Mouse (Mus musculus) layer of hippocampus, adult 9-11 months (tissue): Measurements from ENCODE around the gene Acadm.

Experiments used
- DNase-seq: peaks from one replicate; pipeline ENCODE4 v3.0.0; 2022

Acadm gene

DNA sequence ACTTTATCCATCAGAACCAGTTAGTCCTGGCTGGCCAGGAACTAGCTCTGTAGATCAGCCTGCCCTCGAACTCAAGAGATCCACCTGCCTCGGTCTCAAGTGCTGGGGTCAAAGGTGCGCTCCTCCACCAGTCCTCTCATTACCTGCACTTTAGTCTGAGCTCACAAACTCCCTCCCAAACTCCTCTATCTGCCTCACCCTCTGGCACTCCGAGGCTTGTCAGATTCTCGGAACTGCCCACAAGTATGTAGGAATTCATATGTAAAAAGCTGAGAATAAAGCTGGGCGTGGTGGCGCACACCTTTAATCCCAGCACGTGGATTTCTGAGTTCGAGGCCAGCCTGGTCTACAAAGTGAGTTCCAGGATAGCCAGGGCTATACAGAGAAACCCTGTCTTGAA is 3.9 kb downstream of the Acadm start:
- DNase-seq, result no peak

DNA sequence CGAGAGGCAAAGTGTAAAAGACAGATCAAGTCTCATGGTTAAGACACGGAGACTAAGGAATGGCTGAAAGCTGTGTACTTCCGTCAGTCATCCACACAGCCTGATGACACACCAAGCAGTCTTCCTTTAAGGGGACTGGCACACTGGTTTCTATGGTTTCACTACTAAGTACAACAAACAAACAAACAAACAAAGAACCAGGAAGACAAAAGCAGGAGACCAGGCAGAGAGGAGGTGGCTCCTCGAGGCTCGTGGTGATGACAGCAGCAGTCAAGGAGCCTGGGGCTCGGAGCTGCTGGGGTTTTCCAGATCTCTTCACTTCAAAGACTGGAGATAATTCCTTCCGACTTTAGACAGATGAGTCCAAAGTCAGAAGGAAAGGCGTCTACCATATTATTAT is 4.4 kb downstream of the Acadm start:
- no peak for DNase-seq

DNA sequence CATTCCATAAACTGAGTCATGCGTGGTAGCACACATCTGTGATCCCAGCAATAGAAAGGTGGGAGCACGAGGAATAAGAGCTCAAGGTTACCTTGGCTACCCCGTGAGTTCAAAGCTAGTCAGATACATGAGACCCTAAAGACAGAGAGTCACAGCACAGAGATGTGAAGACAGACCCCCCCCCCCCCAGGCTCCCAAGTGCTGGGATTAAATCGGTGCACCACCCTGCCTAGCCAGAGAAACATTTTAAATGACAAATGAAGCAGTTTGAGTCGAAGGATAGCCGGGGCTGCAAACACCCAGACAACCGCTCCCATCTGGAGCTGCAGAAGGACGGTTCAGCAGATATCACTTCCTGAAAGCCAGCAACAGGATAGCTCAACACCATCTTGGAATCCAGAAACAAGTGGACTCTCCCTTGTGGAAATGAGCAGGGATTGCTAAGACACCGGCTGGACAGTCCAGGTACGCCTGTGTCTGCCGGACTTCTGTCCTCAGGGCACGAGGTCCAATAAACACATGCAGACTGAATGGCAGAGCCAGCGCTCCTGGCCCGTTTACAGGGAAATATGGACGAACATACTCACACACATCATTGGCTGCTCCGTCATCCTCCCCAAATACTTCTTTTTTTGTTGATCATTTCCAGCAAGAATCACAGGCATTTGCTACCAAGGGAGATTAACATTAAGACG is 7.2 kb downstream of the Acadm start:
- no peak for DNase-seq

DNA sequence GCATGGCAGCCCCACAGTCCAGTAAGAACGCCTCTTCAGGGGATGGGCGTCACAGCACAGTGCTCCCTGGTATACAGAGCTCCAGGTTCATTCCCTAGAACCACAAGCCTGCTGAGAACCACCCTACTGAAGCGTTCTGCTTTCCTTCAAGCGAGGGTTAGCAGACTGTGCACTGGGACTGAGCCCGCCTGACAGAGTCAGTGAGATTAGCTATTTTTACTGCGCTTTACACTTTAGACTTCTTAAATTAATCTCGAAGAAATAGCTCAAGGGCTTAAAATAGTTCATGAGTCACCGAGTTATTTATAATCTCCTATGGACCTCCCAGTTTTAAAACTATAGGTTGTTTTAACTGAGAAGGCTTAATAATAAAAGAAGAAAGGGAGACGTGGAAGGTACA is 8.6 kb downstream of the Acadm start:
- DNase-seq, result no peak

GRCm38 (mm10) chr3:153932461-153932860 is 12.0 kb downstream of the Acadm start:
- DNase-seq, result no peak

DNA sequence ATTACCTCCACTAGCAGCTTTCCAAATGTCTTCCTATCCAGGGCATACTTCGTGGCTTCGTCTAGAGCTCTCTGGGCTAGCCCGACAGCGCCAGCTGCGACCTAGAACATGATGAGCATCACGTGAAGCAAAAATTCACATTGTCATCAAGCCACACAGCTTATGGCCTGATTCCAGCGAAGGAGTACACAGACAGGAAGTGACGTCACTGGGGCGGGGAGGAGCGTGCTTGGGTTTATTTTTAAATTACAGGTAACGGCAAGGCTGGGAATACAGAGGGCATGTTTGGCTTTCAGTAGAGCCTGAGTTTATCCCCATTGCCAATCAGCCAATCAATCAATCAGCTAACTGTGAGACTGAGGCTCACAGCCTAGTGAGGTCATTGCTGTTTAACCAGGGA is 14.9 kb downstream of the Acadm start:
- DNase-seq, result no peak

GRCm38 (mm10) chr3:153926333-153926732 is 18.1 kb downstream of the Acadm start:
- DNase-seq, result no peak

DNA sequence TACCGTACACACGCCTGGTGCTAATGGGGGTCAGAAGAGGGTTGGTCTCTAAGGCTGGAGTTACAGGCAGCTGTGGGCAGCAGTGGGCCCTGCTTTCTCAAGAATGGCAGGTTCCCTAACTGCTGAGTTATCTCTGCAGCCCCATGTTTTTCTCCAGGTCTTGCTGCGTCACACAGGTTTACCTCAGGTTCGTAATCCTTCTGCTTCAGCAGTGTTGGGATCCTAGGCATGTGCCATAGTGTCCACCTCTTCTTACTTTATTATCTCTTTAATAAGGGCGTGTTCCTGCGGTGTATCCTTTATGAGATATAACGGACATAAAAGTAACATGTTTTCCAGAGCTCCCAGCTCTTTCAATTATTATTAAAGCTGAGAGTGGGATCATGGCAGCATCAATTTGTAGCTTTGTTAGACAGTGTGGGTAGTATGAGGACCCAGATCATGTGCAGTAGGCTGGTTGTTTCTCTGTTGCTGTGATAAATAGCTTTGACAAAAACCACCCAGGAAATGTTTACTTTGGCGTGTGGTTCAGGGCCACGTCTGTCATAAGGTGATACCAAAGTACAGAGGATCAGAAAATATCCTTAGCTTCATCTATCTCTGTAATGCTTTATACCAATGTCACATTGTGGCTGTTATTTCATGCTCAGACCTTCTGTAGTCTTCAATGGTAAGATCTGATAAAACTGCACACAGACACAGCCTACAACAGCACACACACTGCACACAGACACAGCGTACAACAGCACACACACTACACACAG is 23.1 kb downstream of the Acadm start:
- DNase-seq, result no peak

DNA sequence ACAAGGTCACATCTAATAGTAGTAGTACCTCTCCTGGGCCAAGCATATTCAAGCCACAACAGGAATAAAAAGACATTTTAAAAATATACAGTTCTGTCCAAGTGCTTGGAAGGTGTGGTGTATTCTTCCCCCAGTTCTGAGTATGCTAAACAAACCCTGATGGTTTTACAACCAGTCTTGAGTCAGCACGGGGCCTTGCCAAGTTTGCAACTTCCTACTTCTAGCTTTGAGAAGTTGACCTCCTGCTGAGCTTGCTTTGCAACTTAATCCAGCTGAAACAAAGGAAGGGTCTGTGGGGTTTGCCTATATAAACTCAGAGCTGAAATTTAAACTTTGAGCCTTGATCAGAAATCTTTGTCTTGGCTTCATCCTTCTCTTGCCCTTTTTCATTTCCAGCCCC is 27.2 kb downstream of the Acadm start:
- no peak for DNase-seq

DNA sequence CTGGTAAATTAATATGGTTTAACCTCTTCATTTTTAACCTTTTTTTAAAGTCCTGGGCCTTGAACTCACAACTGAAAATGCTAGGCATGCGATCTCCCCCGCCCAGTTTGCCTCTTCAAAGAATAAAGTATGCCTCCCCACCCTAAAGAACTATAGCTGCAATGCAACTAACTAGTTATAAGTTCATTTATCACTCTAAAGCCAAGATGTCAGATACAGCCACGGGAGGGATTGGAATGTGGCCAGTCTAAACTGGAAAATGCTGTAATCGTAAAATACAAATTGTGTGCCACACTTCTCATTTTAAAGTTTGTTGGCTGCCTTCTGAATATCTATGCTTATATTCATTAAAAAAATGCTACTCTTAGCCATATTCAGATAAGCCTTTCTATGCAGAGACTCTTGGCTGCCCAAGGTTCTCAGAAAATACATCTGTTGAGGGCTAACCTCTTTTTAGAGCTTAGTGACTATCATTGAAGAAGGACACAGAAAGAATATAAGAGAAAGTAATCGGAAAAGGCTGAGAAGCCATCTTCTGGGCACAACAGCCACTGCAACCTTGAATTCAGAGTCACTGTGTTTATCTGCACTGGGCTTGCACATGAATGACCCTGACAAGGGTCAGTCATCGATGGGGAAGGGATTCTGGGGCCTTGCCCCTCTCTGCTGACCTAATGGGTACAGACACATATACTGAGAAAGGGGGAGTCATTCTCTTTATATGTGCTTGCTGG is 30.8 kb downstream of the Acadm start:
- DNase-seq, result no peak

GRCm38 (mm10) chr3:153912546-153913509 is 31.6 kb downstream of the Acadm start, which contains the start of gene Rabggtb:
Rabggtb (minus strand) TSS chr3:153913009.
- peak; percentile 96 for DNase-seq

DNA sequence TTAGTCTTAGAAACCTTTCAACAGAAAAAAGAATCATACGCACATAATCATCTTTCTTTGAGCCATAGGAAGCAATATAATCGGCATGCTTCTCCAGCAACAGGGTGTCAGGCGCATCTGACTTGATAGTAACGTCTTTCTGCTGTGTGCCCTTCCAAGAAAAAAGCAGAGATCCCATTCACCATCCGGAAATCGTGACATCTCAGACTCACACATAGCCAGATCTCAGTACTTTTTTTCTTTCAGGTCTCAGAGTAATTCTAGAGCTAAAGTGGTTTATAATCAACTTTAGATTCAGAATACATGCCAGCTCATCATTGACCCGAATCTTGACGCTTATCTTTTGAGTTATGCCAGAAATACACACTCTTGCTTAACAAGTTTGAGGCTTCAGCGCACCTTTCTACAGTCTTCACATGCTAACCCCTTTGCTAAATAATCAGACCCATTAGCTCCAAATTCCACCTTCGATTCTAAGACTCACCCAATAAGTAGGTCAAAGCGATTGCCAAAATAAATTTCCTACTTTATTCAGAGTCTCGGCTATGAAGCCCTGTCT is 32.5 kb downstream of the Acadm start:
- DNase-seq, result no peak

- no peak for DNase-seq
Measured at GRCm38 (mm10) chr3:153911197-153911881, 33.1 kb downstream of the Acadm start.

- DNase-seq, result no peak
Measured at GRCm38 (mm10) chr3:153910489-153910888, 33.9 kb downstream of the Acadm start.

DNA sequence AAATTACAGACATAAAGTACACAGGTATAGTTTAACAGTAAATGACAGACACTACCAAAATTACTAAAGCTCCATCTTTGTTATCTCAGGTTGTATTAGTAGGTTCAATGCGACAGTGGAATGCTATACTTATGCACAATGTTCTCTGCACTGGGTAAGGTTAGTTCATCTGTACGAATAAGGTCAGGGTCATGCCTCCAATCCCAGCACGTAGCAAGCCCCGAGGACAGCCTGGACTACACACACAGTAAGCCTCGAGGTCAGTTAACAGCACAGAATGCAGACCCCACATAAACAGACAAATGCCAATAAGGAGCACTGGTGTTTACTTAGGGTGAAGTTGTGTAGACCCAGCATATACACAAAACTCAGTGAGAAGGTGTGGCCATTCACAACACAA is 35.5 kb downstream of the Acadm start:
- DNase-seq, result no peak

- DNase-seq, result no peak
Measured at GRCm38 (mm10) chr3:153906136-153906871, 38.1 kb downstream of the Acadm start, which contains the start of gene Msh4. Msh4 (minus strand) TSS chr3:153906138.

DNA sequence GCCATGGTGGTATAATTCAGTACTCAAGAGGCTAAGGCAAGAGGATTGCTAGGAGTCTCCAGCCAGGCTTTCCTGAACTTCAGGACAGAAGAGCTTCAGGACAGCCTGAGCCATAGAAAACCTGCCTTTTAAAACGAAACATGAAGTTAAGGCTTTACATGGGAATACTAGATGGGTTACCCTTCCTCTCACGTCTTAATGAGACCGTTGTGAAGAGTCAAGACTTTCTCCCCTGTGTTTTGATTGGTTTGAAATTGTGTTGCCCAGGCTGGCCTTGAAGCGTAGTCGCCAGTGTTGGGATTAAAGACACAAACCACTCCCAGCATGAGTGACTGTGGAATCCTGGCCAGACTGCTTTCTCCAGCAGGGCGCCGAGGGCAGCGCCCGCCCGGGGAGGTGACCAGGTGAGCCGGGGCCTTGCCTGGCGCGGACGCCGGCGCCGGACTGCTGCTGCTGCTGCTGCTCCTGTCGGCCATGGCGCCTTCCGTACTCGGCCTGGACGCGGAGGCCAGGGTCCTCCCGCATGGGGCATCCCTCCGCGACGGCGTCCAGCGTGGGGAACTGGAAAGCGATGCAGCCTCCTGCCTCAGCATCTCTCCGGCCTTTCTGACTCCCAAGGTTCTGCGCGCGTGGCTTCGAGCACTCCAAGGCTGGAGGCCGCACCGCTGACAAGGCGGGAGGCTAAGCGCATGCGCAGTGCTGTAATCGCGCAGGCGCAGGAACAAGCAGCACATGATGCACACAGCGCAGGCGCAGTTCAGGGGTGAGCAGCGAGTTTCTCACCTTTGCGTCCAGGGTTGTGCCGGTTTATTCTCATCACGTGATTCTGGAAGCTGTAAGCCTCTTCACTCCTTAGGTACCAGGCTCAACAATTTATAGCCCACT is 38.9 kb downstream of the Acadm start:
- no peak for DNase-seq

- DNase-seq, result no peak
Measured at GRCm38 (mm10) chr3:153904586-153904985, 39.8 kb downstream of the Acadm start.

DNA sequence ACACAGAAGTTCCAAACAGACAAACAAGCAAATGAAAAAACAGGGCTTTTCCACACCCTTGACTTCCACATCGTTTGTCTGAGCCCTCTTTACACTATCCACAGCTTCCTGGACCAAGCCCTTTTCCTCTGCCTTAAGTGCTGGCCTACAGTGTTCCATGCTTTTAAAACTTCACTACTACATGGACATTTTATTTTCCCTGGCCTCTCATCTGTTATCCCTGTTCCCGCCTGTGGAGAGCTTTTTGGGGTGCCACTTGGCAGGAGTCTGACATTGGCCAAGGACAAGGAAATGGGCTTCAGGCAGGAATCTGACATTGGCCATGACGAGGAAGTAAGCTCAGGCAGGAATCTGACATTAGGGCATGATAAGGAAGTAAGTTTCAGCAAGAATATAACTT is 41.8 kb downstream of the Acadm start:
- no peak for DNase-seq

DNA sequence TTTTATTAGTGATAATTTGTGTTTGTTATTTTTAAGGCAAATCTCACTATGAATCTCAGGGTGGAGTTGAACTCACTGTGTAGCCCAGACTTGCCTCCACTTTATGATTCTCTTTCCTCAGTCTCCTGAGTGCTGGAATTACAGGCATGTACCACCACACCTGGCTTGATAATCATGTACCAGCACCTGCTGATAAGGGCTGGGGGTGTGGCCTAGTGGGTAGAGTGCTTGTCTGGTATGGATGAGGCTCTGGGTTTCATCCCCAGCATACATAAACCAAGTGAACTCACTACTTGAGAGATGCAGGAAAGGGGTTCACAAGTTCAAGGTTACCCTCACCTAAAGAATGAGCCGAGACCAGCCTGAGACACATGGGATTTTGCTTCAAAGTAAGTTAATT is 42.5 kb downstream of the Acadm start:
- no peak for DNase-seq
